Mouse (Mus musculus) left cerebral cortex, postnatal 36 days (tissue): ENCODE data around the gene Aspn. TPM values are rescaled to one million over a fixed set of nuclear protein-coding genes. Genes with fewer than 3 reads are reported as not detected.

ENCODE experiments used
- DNase-seq, 2 experiments: peaks; one replicate each; pipeline ENCODE4 v3.0.0; 2021 to 2022; ENCODE audit warnings: low spot score in 2 of 2, mixed read lengths in 1 of 2
- intact Hi-C: fragments of 180-260 bp; cut with DNase I; formaldehyde crosslinking; loops from one replicate; pipeline ENCODE4 v1.15.1; 2025
- total RNA-seq, 2 experiments: library from RNA; stranded (reverse); gene quantifications; 2 replicates each; pipeline ENCODE4 v1.2.3; 2021

Gene Aspn
- 1 to 10 TPM; 1.1 to 1.3 TPM for total RNA-seq

GRCm38 (mm10) chr13:49544279-49544678 is at the start of gene Aspn:
Aspn (plus strand) TSS chr13:49544443.
- DNase-seq, result no peak
- intact Hi-C loops, result no loop called here

- DNase-seq, result no peak
- intact Hi-C loops, result no loop called here
Observed at GRCm38 (mm10) chr13:49504510-49504909, 39.7 kb upstream of the Aspn start, which contains the start of gene Ecm2. Ecm2 (plus strand) TSS chr13:49504810.

DNA sequence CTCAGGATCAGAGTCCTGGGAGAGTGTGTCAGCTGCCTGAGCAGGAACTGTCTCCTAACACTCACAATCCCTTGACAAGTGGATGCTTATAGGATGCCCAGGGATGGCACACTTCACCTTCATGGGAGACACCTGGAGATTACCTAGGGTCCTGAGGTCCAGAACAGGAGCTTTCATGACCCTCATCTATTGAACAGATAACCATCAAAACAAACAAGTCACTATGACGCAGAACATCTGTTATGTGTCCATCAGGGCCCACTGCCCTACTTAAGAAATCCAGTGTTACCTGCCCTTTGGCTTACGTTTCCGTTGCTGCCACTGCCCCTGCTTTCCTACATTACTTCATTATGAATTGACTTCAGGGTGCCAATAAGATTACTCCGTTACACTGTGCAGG is 38.5 kb upstream of the Aspn start:
- DNase-seq, result no peak
- intact Hi-C loops, result no loop called here

DNA sequence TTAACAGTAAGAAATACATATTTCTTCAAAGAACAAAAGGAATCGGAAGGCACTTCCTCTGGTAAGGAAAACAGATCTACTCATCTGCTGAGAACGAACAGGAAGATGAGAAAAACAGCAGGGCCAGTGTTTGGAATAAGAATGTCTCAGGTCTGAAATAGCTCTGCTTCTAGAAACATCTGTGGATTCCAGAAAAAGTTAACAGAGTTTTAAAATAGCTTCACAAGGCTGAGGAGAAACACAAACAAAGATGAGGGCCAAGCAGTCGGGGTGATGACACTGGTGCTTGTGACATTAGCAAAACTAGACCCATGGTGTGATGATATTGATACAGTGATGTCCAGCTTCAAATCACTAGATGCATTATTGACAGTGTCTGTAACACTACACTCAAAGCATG is 37.1 kb upstream of the Aspn start:
- intact Hi-C loops, result no loop called here
- DNase-seq, result no peak

DNA sequence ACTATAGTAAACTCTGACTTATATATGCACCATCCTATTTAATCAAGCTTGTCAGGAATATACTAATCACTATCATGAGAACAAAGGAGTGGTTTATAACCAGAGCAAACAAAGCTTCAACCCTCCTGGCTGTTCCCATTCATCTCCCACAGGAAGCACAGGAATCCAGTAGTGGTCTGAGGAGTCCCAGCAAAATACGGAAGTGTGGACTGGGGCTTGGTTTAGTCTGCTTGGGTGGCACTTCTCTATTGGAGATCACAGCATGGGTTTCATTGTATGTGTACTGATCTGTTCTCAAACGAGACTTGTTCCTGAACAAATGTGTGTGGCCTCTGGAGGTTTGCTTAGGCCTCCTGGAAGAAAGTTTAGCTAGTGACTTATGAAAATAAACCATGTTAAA is 25.5 kb upstream of the Aspn start:
- intact Hi-C loops, result no loop called here

DNA sequence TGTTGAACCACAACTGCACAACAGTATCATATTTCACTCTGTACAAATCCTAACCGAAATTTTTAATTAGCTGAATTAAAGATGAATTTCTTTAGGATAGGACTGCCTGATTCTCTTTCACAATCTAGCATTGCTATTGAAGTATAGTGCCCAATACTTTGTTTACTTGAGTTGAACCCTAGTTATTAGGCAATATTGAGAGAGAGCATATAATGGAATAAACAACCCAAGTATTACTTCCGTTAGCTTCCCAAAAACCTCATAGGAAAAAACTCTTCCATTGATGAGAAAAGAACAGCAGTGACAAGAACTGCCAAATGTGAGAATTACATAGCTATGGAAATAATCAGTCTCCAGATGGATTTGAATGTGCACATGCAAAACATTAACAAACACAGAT is 18.0 kb upstream of the Aspn start:
- intact Hi-C loops, result no loop called here
- no peak for DNase-seq

More for the DNA sequence above, 25.5 kb upstream of the Aspn start:
- no peak for DNase-seq

DNA sequence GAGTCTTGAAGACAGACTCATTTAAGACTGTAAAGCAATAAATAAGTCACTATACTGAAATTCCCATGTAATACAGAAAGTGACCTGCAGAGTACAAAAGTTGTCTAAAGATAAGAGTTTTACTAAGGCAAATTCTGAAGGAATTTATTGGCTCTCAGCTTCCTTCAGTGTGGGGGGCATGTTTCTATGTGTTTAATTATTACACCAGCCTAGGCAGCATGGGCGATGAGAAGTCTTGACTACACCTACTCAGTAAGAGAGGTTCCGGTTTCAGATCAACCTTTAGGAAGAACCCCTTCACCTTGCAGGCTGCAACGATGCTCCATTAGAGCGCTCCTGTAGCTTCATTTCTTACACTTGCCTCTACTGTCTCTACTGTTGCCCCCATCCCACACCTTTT is 13.6 kb upstream of the Aspn start:
- intact Hi-C loops, result no loop called here
- no peak for DNase-seq

- no peak for DNase-seq
- intact Hi-C loops, result no loop called here
Observed at GRCm38 (mm10) chr13:49536946-49537345, 7.3 kb upstream of the Aspn start.

DNA sequence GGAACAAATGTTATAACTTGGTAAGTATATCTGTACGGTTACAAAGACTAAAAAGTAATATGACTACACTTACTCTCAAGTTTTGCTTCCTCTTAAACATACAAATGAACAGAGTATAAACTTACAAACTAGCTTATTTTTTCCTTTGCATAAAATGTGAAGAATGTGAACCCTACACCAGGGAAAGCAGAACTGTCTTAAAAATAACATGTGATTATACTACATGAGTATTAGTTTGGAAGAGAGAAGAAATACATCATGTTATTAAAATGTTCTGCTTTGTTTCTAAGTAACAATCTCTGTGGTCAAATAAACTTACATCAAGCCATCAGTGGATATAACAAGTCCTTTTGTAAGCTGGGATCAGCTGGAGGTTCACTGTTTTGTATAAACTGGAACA is 5.5 kb upstream of the Aspn start:
- intact Hi-C loops, result no loop called here
- DNase-seq, result no peak

- no peak for DNase-seq
- intact Hi-C loops, result no loop called here
Observed at GRCm38 (mm10) chr13:49545646-49546045, 1.4 kb downstream of the Aspn start.

DNA sequence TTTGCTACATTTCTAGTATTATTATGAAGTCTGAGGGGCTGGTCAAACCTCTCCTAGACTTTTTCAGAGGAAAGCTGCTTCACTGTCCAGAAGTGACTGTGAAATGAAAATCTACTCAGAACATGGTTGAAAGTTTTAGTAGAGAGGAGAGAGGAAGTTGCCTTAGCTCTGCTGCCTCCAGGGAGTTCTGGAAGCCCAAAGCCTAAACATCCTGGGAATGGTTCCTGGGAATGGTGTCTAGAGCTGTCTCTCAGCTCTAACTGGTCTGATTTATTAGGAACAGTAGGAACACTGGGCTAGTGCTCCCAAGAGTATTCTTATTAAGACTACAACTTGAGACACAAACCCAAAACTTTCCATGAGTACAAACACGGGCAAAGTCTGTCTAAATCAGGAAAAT is 2.3 kb downstream of the Aspn start:
- intact Hi-C loops, result no loop called here
- no peak for DNase-seq

- intact Hi-C loops, result no loop called here
- no peak for DNase-seq
Observed at GRCm38 (mm10) chr13:49547563-49548150, 3.4 kb downstream of the Aspn start.

GRCm38 (mm10) chr13:49549616-49550015 is 5.4 kb downstream of the Aspn start:
- intact Hi-C loops, result no loop called here
- no peak for DNase-seq

DNA sequence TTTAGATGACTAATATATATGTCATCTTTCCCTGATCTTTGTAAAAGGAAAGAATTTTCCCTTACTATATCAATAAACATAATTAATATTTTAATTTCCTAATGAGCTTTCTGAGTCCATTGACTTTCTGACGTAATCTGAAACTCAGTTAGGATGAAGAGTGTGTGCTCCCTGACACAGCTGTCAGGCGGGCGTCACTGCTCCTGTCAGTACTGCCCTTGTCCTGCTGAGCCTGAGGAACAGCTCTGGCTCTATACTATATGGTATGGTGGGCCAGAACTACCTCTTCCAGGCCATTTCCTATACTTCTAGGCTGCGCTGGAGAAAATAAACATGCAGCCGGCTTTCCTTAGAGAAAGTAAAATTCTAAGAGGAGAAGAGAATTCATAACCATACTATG is 10.3 kb downstream of the Aspn start:
- intact Hi-C loops, result no loop called here
- no peak for DNase-seq

DNA sequence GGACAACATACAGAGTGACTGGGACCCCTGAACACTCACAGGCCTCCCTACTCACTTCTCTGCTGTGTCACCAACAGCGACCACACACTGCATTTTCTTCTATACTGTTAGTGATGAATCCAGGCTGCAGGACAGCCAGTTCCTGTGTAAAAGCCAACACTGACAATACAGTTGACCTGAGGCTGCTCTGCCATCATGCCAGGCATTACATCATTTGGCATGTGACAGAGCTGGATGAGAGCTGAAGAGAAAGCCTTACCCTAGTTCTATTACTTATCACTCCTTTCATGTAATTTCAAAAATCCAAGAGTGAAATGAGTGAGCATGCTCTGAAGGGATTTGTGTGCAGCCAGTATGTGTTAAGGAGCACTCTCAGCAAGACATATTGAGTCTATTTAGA is 12.0 kb downstream of the Aspn start:
- no peak for DNase-seq
- intact Hi-C loops, result no loop called here

GRCm38 (mm10) chr13:49556924-49557323 is 12.7 kb downstream of the Aspn start:
- intact Hi-C loops, result no loop called here
- DNase-seq, result no peak

GRCm38 (mm10) chr13:49559185-49559584 is 14.9 kb downstream of the Aspn start:
- intact Hi-C loops, result no loop called here
- no peak for DNase-seq

DNA sequence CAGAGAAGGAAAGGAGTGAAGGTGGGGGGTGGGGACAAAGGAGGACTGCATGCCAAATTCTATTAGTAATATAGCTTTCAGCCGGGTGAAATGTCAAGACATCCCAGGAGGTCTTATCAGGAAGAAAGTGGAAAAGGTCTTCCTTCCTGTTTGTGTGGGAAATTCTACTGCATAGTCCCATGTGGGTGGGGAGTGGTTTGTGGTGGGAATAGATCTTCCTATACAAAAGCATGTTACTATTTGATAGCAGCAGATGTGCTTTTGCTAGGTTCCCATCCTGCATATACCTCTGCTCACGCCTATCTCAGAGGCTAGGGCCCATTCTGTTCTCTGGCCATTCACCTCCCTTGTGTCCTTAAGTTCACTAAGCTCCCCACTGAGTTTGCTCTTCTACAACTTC is 16.6 kb downstream of the Aspn start:
- intact Hi-C loops, result no loop called here

DNA sequence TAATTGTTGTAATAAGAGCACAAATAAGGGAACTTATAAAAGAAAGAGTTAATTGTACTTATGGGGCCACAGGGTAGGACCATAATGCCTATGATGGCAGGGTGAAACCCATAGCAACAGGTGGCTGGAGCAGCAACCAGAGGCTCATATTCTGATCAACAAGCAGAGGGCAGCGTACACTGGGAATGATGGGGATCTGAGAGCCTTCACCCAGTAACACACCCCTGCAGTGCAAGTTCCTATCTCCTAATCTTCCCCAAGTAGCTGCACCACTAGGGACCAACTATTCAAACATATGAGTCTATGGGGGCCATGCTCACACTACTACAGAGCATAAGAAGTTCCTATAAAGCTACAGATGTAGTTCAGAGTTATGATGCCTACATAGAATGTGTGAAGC is 20.1 kb downstream of the Aspn start:
- DNase-seq, result no peak
- intact Hi-C loops, result no loop called here

More for the DNA sequence above, 16.6 kb downstream of the Aspn start:
- DNase-seq, result no peak

DNA sequence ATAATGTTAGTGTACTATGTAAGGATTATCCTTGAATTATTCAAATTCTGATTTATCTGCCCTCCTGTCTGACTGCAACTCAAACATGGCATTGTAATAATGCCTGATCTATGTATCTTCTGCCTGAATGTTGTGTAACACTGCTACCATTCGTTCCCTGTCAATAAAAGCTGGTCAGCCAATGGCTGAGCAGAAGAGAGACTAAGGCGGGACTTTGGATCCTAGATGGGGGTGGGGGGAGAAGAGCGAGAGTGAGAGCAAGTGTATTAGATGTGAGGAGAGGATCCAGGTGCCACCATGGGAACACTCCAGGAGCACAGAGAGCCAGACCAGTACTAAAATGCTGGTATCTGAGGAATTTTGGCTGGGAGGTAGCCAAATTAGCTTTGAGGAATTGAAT is 26.1 kb downstream of the Aspn start:
- no peak for DNase-seq

DNA sequence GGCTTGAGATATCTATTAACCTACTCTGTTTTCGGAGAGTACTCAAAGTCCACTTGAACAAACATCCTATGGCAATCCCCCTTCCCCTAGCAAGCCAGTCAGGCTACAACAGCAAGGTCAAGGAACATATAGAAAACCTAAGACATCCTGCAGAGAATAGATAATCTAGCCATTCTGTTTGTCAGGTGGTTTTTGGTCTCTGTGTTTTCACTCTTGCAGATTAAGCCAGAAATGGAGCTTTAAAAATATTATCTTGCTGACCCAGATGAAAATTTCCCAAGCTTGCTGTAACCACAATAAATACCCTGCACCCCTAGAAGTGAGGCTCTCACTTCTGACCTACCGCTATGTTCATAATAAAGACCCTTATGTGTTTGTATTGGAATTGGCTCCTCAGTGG is 27.2 kb downstream of the Aspn start:
- no peak for DNase-seq
- intact Hi-C loops, result no loop called here

More for the DNA sequence above, 26.1 kb downstream of the Aspn start:
- intact Hi-C loops, result no loop called here
